Mouse (Mus musculus): ENCODE data around the gene G0s2. TPM values are rescaled to one million over a fixed set of nuclear protein-coding genes. Genes with fewer than 3 reads are reported as not detected.
A peak's percentile ranks its signal among the peaks of the same experiment; 100 is the strongest.
"Not testable (repeated sequence)": the region's sequence is repeated elsewhere in the genome, so short reads cannot be mapped to it uniquely, and the experiment has no call there.

Gene G0s2
- polyA plus RNA-seq, 1 experiment from 2014 or later, result 29.5 TPM

DNA sequence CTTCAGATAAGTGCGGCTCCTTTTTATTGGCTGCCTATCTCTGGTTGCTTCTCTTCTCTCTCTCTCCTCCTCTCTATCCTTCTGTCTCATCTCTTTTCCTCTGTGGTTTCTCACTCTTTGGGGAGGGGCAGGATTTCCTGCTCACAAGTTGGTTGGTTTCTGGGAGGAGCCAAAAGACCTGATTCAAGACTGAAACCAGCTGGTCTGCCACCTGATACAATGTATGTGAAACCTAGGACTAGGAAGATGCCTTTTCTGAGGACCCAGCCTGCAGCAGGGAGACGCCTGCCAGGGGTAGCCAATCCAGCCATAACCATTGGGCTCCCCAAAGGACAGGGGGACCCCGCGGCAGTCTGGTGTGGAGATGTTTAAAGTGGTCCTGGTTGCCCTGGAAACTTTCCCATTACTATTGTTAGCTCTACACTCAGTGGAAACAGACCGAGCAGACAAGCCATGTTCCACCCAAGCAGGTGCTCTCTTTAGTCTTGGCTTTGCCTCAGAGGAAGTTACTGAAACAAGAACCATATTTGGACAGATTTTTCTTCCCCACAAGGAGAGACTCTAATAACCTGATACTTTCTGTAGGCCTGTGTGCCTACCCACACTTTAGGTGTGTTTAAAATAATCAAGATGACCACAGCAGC lies 8.9 kb downstream of the G0s2 start, which contains the start of gene Hsd11b1:
Gene Hsd11b1 (minus strand): TSS at position 121 of the 644 bp plus-strand sequence.
- H3K36me3 ChIP-seq, result no peaks in the 10 kb centered on the region
- H3K4me1 ChIP-seq, result peaks cover 13% of the 10 kb centered on the region; the same call in 1 of the 2 replicates
- ATAC-seq (ENCODE audit: insufficient number of reproducible peaks, low FRiP score, low TSS enrichment, low read depth), result no peak
- no peak within 1 kb of the TSS for H3K9ac ChIP-seq
- no peaks in the 10 kb centered on the region for H3K27me3 ChIP-seq
- H3K9me3 ChIP-seq (replicated peaks), result no peaks in the 10 kb centered on the region
- H3K4me2 ChIP-seq (replicated peaks), result no peak within 1 kb of the TSS
- no peak within 1 kb of the TSS for H3K27ac ChIP-seq (replicated peaks)
- H3K4me3 ChIP-seq (replicated peaks), result no peak within 1 kb of the TSS
- WGBS, result 68% methylated on average over 5 of the region's 5 CpGs

DNA sequence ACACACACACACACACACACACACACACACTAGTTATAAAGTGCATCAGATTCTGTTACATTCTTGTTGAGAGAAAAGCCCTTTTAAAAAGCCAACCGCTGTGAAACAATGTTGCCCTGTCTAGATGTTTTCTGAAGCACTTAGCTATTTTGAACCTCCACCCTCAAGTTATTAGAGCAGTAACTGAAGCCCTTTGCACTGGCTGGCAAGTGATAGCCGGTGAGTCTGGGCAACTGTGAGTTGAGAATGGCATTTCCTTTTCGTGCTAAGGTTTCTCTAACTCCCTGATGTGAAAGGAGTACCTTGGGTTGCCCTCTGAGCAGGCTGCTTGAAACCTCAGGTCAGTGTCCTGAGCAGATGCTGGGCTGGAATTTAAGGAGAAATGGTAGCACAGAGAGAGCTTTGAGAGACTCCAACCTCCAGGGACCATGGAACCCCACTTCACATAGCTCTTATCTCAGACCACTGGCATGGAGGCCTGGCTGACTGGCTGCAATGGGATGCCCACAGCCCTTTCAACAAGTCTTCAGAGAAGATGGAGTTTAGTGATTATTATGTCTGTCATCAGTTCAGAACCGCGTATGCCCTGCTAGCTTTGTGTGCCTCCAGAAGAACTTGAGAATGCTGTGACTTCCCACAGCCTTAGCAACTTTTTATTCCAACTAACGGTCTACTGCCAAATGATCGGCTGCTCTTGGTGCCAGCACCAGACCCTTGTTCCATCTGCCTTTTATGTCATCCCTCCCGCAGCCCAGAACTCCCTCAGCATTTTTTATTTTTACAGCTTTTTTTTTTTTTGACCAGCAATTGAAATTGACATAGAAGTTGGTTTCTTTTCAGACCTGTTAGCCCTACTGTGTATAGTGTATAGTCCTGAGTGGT lies 9.8 kb downstream of the G0s2 start:
- Histone ChIP-seq H3K9me3 (replicated peaks) (no peaks in the 10 kb centered on the region), H3K4me1 (peaks cover 13% of the 10 kb centered on the region; the same call in 1 of the 2 replicates), H3K4me2 (replicated peaks) (no peak overlapping the region), H3K27ac (replicated peaks) (no peak overlapping the region), H3K9ac (no peak overlapping the region), H3K27me3 (no peaks in the 10 kb centered on the region), H3K4me3 (replicated peaks) (no peak overlapping the region), H3K36me3 (no peaks in the 10 kb centered on the region)
- no peak for ATAC-seq (ENCODE audit: insufficient number of reproducible peaks, low FRiP score, low TSS enrichment, low read depth)
- 65% methylated on average over 8 of the region's 8 CpGs for WGBS

DNA sequence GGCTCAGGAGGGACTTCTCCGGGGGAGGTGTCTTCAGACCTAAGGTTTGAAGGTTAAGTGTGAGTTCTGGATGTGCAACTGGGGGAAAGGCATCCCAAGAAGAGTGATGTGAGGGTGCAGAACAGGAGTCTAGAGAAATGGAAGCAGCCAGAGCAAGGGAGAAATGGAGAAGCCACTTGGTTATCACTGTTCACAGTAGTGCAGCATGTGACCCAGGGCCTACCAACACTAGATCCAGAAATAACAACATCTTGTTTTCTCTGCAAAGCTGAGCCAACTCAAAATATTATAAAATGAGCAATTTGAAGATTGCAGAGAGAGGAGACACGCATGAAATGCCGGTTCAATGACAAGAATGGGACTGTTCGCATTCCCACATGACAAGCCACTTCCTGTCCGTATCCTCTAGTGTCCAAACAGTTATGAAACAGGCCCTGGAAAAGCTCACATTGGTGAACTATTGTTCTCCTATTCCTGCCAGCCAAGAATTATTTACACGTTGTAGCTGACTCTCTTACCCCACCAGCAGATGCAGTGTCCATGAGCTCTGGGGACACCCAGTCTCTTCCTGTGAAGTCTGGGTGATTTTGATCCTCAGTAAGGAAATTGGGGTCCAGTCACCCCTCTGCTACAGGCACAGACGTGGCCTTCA lies 11.0 kb downstream of the G0s2 start:
- 53% methylated on average over 7 of the region's 7 CpGs for WGBS
- ATAC-seq (ENCODE audit: insufficient number of reproducible peaks, low FRiP score, low TSS enrichment, low read depth), result no peak
- no peak overlapping the region for H3K9ac ChIP-seq

DNA sequence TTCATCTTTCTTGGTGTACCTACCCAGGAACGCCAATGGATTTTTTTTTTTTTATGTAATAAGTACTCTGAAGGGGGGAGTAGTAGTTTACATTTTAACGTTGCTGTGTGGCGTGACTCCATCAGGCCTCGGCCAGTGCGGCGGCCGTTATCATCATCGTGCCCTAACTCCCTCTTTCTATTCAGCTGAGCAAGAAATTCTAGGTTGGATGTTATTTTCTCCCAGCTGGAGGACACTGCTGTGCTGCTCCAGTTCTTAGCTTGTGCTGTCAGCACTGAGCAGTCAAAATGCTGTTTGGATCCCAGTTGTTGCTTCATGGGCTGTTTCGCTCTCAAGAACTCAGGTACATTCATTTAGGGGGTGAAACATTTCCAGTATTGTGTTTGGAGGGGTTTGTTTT lies 13.5 kb downstream of the G0s2 start:
- no peak for ATAC-seq (ENCODE audit: insufficient number of reproducible peaks, low FRiP score, low TSS enrichment, low read depth)
- 88% methylated on average over 9 of the region's 9 CpGs for WGBS
- Histone ChIP-seq H3K27me3 (no peaks in the 10 kb centered on the region), H3K9me3 (replicated peaks) (no peaks in the 10 kb centered on the region), H3K27ac (replicated peaks) (no peak overlapping the region), H3K36me3 (no peaks in the 10 kb centered on the region), H3K4me3 (replicated peaks) (no peak overlapping the region), H3K4me2 (replicated peaks) (no peak overlapping the region), H3K9ac (no peak overlapping the region), H3K4me1 (peaks cover 21% of the 10 kb centered on the region)

More for the DNA sequence above, 11.0 kb downstream of the G0s2 start:
- Histone ChIP-seq H3K4me1 (peaks cover 13% of the 10 kb centered on the region; the same call in 1 of the 2 replicates), H3K27me3 (no peaks in the 10 kb centered on the region), H3K4me3 (replicated peaks) (no peak overlapping the region), H3K27ac (replicated peaks) (0 out of 2 replicates have a peak overlapping the region, but pooled peaks have one; percentile 53), H3K9me3 (replicated peaks) (no peaks in the 10 kb centered on the region), H3K36me3 (no peaks in the 10 kb centered on the region), H3K4me2 (replicated peaks) (no peak overlapping the region)

DNA sequence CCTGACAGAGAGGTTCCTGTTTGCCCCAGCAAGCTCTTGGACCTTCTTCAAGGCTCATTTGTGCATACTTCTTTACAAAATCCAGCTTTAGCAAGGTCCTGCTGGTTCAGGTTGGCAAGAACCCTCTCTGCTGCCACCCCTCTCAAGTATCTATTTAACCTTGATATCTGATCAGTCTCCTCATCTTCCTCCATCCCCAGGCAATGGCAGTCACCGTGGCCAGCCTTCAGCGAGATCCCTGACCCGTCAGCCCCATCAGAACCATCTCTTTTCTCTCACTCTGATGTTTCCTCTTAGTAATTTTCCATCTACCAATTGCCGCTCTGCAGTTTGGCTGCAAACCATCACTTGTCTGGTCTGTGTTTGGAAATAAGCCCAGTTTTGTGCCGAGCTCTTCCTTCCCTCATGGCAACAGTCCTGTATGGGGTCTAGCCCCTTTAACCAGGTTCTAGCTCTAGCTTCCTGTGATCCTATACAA lies 16.4 kb downstream of the G0s2 start:
- Histone ChIP-seq H3K27me3 (no peaks in the 10 kb centered on the region), H3K4me1 (peaks cover 8% of the 10 kb centered on the region; the same call in 1 of the 2 replicates), H3K4me2 (replicated peaks) (no peak overlapping the region), H3K9me3 (replicated peaks) (no peaks in the 10 kb centered on the region), H3K27ac (replicated peaks) (peak overlapping the region; percentile 11; the same call in 1 of the 2 replicates), H3K36me3 (no peaks in the 10 kb centered on the region), H3K4me3 (replicated peaks) (no peak overlapping the region), H3K9ac (no peak overlapping the region)
- 42% methylated on average over 5 of the region's 5 CpGs for WGBS
- ATAC-seq (ENCODE audit: insufficient number of reproducible peaks, low FRiP score, low TSS enrichment, low read depth), result no peak

DNA sequence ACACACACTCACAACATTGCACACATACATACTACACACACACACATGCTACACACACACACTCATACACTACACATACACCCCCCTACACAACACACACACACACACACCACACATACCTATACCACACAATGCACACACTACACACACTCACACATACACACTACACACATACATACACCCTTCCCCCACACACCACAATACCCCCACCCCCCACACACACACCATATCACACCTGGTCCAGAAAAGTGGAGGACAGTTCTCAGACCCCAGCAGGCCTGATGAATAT lies 16.8 kb downstream of the G0s2 start:
- Histone ChIP-seq H3K4me2 (replicated peaks) (no peak overlapping the region), H3K9me3 (replicated peaks) (no peaks in the 10 kb centered on the region), H3K4me1 (peaks cover 8% of the 10 kb centered on the region; the same call in 1 of the 2 replicates), H3K9ac (no peak overlapping the region), H3K4me3 (replicated peaks) (no peak overlapping the region), H3K27ac (replicated peaks) (0 out of 2 replicates have a peak overlapping the region, but pooled peaks have one; percentile 11), H3K36me3 (no peaks in the 10 kb centered on the region), H3K27me3 (no peaks in the 10 kb centered on the region)
- ATAC-seq (ENCODE audit: insufficient number of reproducible peaks, low FRiP score, low TSS enrichment, low read depth), result no peak

DNA sequence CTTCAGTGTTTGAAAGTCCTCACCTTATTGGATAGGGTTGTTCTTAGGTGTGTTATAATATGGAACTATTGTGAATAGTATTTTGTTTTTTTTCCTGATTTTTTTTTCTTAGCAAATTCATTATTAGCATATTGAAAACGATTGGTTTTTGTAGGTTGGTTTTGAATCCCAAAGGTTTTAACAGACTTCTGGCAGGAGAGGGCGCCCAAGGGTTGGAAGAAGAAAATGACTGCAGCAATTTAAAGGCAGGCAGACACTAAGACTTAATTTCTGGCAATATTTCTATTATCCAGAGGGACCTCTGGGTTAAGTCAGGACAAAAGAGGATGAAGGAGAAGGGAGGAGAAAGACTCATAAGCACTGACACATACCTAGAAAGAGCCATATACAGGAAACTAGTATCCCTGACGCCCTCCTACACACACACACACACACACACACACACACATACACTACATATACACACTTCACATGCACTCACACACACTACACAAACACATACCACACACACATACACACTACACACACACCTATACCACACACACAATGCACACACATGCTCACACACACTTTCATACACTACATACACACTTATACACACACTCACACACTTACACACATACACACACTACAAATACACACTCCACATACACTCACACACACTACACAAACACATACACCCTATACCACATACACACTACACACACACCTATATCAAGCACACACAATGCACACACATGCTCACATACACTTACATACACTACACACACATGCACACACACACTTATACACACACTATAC lies 17.3 kb downstream of the G0s2 start:
- no peaks in the 10 kb centered on the region for H3K9me3 ChIP-seq (replicated peaks)
- peaks cover 8% of the 10 kb centered on the region; the same call in 1 of the 2 replicates for H3K4me1 ChIP-seq
- WGBS, result 28% methylated on average over 3 of the region's 3 CpGs
- no peak overlapping the region for H3K4me3 ChIP-seq (replicated peaks)
- H3K9ac ChIP-seq, result no peak overlapping the region
- no peak overlapping the region for H3K27ac ChIP-seq (replicated peaks)
- H3K36me3 ChIP-seq, result no peaks in the 10 kb centered on the region
- H3K27me3 ChIP-seq, result no peaks in the 10 kb centered on the region
- ATAC-seq (ENCODE audit: insufficient number of reproducible peaks, low FRiP score, low TSS enrichment, low read depth), result no peak; the same call in 1 of the 2 replicates
- no peak overlapping the region for H3K4me2 ChIP-seq (replicated peaks)

DNA sequence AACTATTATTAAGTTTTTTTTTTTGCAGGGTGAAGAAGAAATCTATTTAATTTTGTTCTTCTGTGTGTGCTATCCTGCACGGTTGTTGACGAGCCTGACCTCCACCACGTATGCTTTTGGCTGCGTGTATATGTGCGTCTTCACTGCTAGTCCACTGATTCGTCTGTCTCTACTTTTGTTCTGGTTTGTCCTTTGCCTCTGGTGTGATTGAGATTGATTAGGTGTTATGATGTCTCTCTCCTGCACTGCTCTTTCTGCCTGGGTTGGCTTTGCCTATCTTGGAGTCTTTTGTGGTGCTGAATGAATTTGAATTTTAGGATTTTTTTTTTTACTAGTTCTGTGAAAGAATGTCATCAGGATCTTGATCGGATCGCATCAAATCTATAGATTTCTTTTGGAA lies 18.0 kb downstream of the G0s2 start:
- ATAC-seq (ENCODE audit: insufficient number of reproducible peaks, low FRiP score, low TSS enrichment, low read depth), result no peak
- Histone ChIP-seq H3K9me3 (replicated peaks) (no peaks in the 10 kb centered on the region), H3K27me3 (no peaks in the 10 kb centered on the region), H3K4me1 (peaks cover 8% of the 10 kb centered on the region; the same call in 1 of the 2 replicates), H3K4me3 (replicated peaks) (no peak overlapping the region), H3K36me3 (no peaks in the 10 kb centered on the region), H3K9ac (no peak overlapping the region), H3K4me2 (replicated peaks) (no peak overlapping the region), H3K27ac (replicated peaks) (no peak overlapping the region)
- WGBS, result 73% methylated on average over 8 of the region's 8 CpGs

DNA sequence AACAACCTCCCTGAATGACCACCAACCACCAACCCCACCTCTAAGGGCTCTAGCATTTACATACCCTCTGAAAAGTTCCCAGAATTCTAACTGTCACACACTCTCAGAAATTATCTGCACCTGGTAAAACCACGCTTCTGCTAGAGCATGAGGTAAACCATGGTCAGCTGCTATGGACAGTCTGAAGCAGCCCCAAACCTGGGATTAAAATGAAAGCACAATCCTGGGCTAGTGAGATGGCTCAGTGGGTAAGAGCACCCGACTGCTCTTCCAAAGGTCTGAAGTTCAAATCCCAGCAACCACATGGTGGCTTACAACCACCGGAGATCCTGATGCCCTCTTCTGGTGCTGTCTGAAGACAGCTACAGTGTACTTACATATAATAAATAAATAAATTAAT lies 19.1 kb downstream of the G0s2 start:
- H3K36me3 ChIP-seq; H3K9ac ChIP-seq; H3K9me3 ChIP-seq (replicated peaks); H3K27ac ChIP-seq (replicated peaks); H3K4me1 ChIP-seq; H3K4me3 ChIP-seq (replicated peaks); H3K27me3 ChIP-seq; H3K4me2 ChIP-seq (replicated peaks); ATAC-seq (ENCODE audit: insufficient number of reproducible peaks, low FRiP score, low TSS enrichment, low read depth): not testable (repeated sequence)
- WGBS, result 61% methylated on average over 3 of the region's 3 CpGs

DNA sequence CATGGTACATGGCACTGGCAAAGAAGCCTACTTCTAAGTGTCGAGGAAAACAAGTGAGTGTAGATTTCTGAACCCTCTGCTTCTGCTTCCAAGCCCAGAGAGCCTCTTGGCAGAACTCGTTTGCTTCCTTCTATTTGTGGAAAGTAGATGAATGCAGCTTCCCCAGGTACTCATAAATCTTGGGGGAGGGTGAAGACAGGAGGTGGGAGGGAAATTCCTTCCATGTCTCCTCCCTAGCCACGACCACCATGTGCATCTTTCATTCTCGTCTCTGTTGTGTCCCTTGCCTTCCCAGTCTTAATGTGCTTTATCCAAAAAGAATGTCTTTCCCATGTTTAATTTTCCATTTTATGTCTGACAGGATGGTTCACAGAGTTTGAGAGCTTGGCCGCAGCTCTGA lies 20.4 kb downstream of the G0s2 start:
- Histone ChIP-seq H3K4me3 (replicated peaks) (no peak overlapping the region), H3K9ac (no peak overlapping the region), H3K36me3 (no peaks in the 10 kb centered on the region), H3K9me3 (replicated peaks) (no peaks in the 10 kb centered on the region), H3K27me3 (no peaks in the 10 kb centered on the region), H3K4me1 (peaks cover 8% of the 10 kb centered on the region; the same call in 1 of the 2 replicates), H3K4me2 (replicated peaks) (no peak overlapping the region), H3K27ac (replicated peaks) (no peak overlapping the region)
- WGBS, result 32% methylated on average over 5 of the region's 5 CpGs
- ATAC-seq (ENCODE audit: insufficient number of reproducible peaks, low FRiP score, low TSS enrichment, low read depth), result no peak

Measured in embryonic facial prominence, embryonic 15.5 days (tissue).